Mouse (Mus musculus) kidney, postnatal 36 days (tissue): ENCODE data around the gene Stx6.

ENCODE experiments used
- DNase-seq, 2 experiments: peaks; one replicate each; pipeline ENCODE4 v3.0.0; 2021 to 2022; ENCODE audit warnings: mixed read lengths in 2 of 2

Gene Stx6

GRCm38 (mm10) chr1:155158141-155158969 is at the start of gene Stx6:
Gene Stx6, plus strand, starts transcription at chr1:155158715.
- peak; percentile 99 to 100 for DNase-seq

- DNase-seq, result no peak
Observed at GRCm38 (mm10) chr1:155109387-155110350, 48.8 kb upstream of the Stx6 start.

GRCm38 (mm10) chr1:155111491-155111890 is 47.0 kb upstream of the Stx6 start:
- DNase-seq, result no peak

- DNase-seq, result no peak
Observed at GRCm38 (mm10) chr1:155112118-155112517, 46.4 kb upstream of the Stx6 start.

- no peak for DNase-seq
Observed at GRCm38 (mm10) chr1:155112875-155113274, 45.6 kb upstream of the Stx6 start.

- no peak for DNase-seq
Observed at GRCm38 (mm10) chr1:155113946-155114345, 44.6 kb upstream of the Stx6 start.

- DNase-seq, result no peak
Observed at GRCm38 (mm10) chr1:155119719-155120118, 38.8 kb upstream of the Stx6 start.

GRCm38 (mm10) chr1:155121977-155122939 is 36.3 kb upstream of the Stx6 start:
- DNase-seq, result peak; percentile 35 to 56

GRCm38 (mm10) chr1:155124397-155124796 is 34.1 kb upstream of the Stx6 start:
- DNase-seq, result no peak

- DNase-seq, result no peak
Observed at GRCm38 (mm10) chr1:155126716-155127115, 31.8 kb upstream of the Stx6 start.

GRCm38 (mm10) chr1:155127429-155127934 is 31.0 kb upstream of the Stx6 start:
- DNase-seq, result no peak

GRCm38 (mm10) chr1:155134866-155135265 is 23.6 kb upstream of the Stx6 start:
- DNase-seq, result no peak

- no peak for DNase-seq
Observed at GRCm38 (mm10) chr1:155138795-155139194, 19.7 kb upstream of the Stx6 start.

GRCm38 (mm10) chr1:155140076-155140475 is 18.4 kb upstream of the Stx6 start:
- DNase-seq, result peak; percentile 85 to 90

GRCm38 (mm10) chr1:155145620-155146019 is 12.9 kb upstream of the Stx6 start:
- peak; percentile 17 to 21 for DNase-seq

- peak; percentile 56 to 76 for DNase-seq
Observed at GRCm38 (mm10) chr1:155146572-155146980, 11.9 kb upstream of the Stx6 start, which contains the start of gene Mr1. Gene Mr1, minus strand, starts transcription at chr1:155146814.

- no peak for DNase-seq
Observed at GRCm38 (mm10) chr1:155147228-155147627, 11.3 kb upstream of the Stx6 start.

- no peak for DNase-seq
Observed at GRCm38 (mm10) chr1:155149403-155149802, 9.1 kb upstream of the Stx6 start.

GRCm38 (mm10) chr1:155150821-155151220 is 7.7 kb upstream of the Stx6 start:
- DNase-seq, result peak in 1 of 2 experiments; percentile 51

- no peak for DNase-seq
Observed at GRCm38 (mm10) chr1:155153906-155154305, 4.6 kb upstream of the Stx6 start.

- DNase-seq, result peak; percentile 48 to 73
Observed at GRCm38 (mm10) chr1:155158970-155159484, 512 bp downstream of the Stx6 start.

- DNase-seq, result no peak
Observed at GRCm38 (mm10) chr1:155167453-155167852, 8.9 kb downstream of the Stx6 start.
